Mouse (Mus musculus): Measurements from ENCODE around the gene Kansl3.

GRCm38 (mm10) chr1:36321829-36322573 is 47.0 kb downstream of the Kansl3 start:
- TF ChIP-seq CTCF (IDR thresholded peaks at IDR 0.05; ENCODE audit: low read depth) (peak; percentile 48), EP300 (IDR thresholded peaks at IDR 0.05; ENCODE audit: low read depth) (no peak)
